Mouse (Mus musculus) lung, postnatal 0 days (tissue): ENCODE data around the gene 6030498E09Rik.

ENCODE experiments used
- CTCF ChIP-seq: IDR thresholded peaks from 2 replicates; pipeline ENCODE4 v1.5.1; 2016; ENCODE audit warnings: antibody characterized with exemption, mild to moderate bottlenecking
- EP300 ChIP-seq: IDR thresholded peaks from 2 replicates; pipeline ENCODE4 v1.6.1; 2016; ENCODE audit warnings: antibody characterized with exemption, mild to moderate bottlenecking, control low read depth

DNA sequence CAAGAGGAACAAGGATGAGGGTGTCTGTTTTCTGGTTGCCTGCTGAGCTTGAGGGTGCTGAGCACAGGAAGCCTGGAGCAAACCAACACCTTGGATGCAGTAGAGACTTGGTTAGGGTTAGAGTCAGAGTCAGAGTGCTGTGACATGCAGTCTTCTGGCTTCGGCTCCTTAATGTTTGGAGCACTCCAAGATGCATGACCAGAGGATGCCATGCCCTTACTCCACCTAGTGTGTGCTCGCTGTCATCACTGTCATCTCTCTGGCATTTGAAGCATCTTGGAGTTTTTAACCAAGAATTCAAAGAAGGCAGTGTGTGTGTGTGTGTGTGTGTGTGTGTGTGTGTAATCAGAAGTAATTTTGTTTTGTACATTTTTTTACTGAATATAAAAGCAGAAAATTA, 1.0 kb upstream of the 6030498E09Rik start:
- TF ChIP-seq EP300 (no peak), CTCF (no peak)
